Mouse (Mus musculus): ENCODE measurements around the gene Tns1. TPM values are rescaled to one million over a fixed set of nuclear protein-coding genes. Genes with fewer than 3 reads are reported as not detected.

Tns1 gene
- polyA plus RNA-seq, 2 experiments from 2014 or later, result 21.7 to 23.3 TPM

GRCm38 (mm10) chr1:74031771-74032609 is 92.3 kb downstream of the Tns1 start:
- no peak for ATAC-seq

- no peak for ATAC-seq
Measured at GRCm38 (mm10) chr1:74030901-74031360, 93.3 kb downstream of the Tns1 start.

- no peak for ATAC-seq
Measured at GRCm38 (mm10) chr1:74030285-74030684, 94.0 kb downstream of the Tns1 start.

- ATAC-seq, result no peak
Measured at GRCm38 (mm10) chr1:74029669-74030068, 94.6 kb downstream of the Tns1 start.

- no peak for ATAC-seq
Measured at GRCm38 (mm10) chr1:74028881-74029266, 95.4 kb downstream of the Tns1 start.

- no peak for ATAC-seq
Measured at GRCm38 (mm10) chr1:74028118-74028880, 96.0 kb downstream of the Tns1 start.

- no peak for ATAC-seq
Measured at GRCm38 (mm10) chr1:74027559-74028091, 96.6 kb downstream of the Tns1 start.

GRCm38 (mm10) chr1:74026703-74027195 is 97.5 kb downstream of the Tns1 start:
- no peak for ATAC-seq

- no peak for ATAC-seq
Measured at GRCm38 (mm10) chr1:74025651-74026226, 98.5 kb downstream of the Tns1 start.

GRCm38 (mm10) chr1:74025227-74025626 is 99.0 kb downstream of the Tns1 start:
- no peak for ATAC-seq

GRCm38 (mm10) chr1:74024452-74025190 is 99.6 kb downstream of the Tns1 start:
- no peak for ATAC-seq

GRCm38 (mm10) chr1:74022998-74023397 is 101.3 kb downstream of the Tns1 start:
- ATAC-seq, result no peak

- no peak for ATAC-seq
Measured at GRCm38 (mm10) chr1:74022536-74022935, 101.7 kb downstream of the Tns1 start.

GRCm38 (mm10) chr1:74020235-74020634 is 104.0 kb downstream of the Tns1 start:
- no peak for ATAC-seq

- ATAC-seq, result no peak
Measured at GRCm38 (mm10) chr1:74017399-74018172, 106.7 kb downstream of the Tns1 start.

- ATAC-seq, result no peak
Measured at GRCm38 (mm10) chr1:74016618-74017017, 107.6 kb downstream of the Tns1 start.

- no peak for ATAC-seq
Measured at GRCm38 (mm10) chr1:74015513-74016234, 108.6 kb downstream of the Tns1 start.

GRCm38 (mm10) chr1:74014538-74015327 is 109.5 kb downstream of the Tns1 start:
- ATAC-seq, result no peak

GRCm38 (mm10) chr1:74013296-74014031 is 110.8 kb downstream of the Tns1 start:
- ATAC-seq, result no peak

Data from activated CD4-positive, CD25-positive, alpha-beta regulatory T cell, adult 4 months (primary cell).